ENCODE assay signal across 8 mouse cellular contexts in genomic region chr16:8494268-8494667, GRCm38 (mm10). TPM values are rescaled to one million over a fixed set of nuclear protein-coding genes. Genes with fewer than 3 reads are reported as not detected.
DNase-seq lines count a peak whose midpoint lies in the region; ATAC-seq and TF ChIP-seq lines count a peak whose summit lies in the region.

No protein-coding gene starts in this region.

- peak; percentile 80 for ATAC-seq in intestine, embryonic 15.5 days
- ATAC-seq in midbrain, postnatal 0 days (ENCODE audit: low FRiP score): peak; percentile 50

- H3K9me3 ChIP-seq in intestine, embryonic 15.5 days: no peaks in the 10 kb centered on the region
- H3K9me3 ChIP-seq in midbrain, postnatal 0 days (ENCODE audit: low read length): no peaks in the 10 kb centered on the region

- H3K9ac ChIP-seq in intestine, embryonic 15.5 days: no peak overlapping the region
- H3K9ac ChIP-seq in midbrain, postnatal 0 days (replicated peaks; ENCODE audit: low read length, poor library complexity, severe bottlenecking): no peak overlapping the region

- 20% methylated on average over 4 of the region's 4 CpGs for WGBS in intestine, embryonic 15.5 days
- 21% methylated on average over 4 of the region's 4 CpGs for WGBS in midbrain, postnatal 0 days

- no peak overlapping the region for H3K4me2 ChIP-seq in intestine, embryonic 15.5 days (replicated peaks)
- no peak overlapping the region for H3K4me2 ChIP-seq in midbrain, postnatal 0 days (ENCODE audit: low read depth, low read length, poor library complexity, severe bottlenecking)

- no peak overlapping the region for H3K4me3 ChIP-seq in gastrocnemius, adult 2 months
- H3K4me3 ChIP-seq in intestine, embryonic 15.5 days (replicated peaks): no peak overlapping the region
- H3K4me3 ChIP-seq in midbrain, postnatal 0 days (ENCODE audit: low read depth, low read length): no peak overlapping the region

- peak; percentile 73 to 74 for DNase-seq in B cell, adult 2 months
- DNase-seq in adipocyte (ENCODE audit: low spot score): peak; percentile 88
- DNase-seq in cerebellum, postnatal 4 days (ENCODE audit: low spot score in 2 of 2): peak; percentile 52 to 73
- DNase-seq in gastrocnemius, adult 2 months: peak; percentile 65
- DNase-seq in left cerebral cortex, postnatal 4 days: peak; percentile 69
- peak; percentile 88 for DNase-seq in midbrain, postnatal 0 days (ENCODE audit: low spot score)
- DNase-seq in spleen, postnatal 4 days (ENCODE audit: low spot score in 2 of 2): peak; percentile 52 to 75

- no peaks in the 10 kb centered on the region for H3K36me3 ChIP-seq in intestine, embryonic 15.5 days
- H3K36me3 ChIP-seq in midbrain, postnatal 0 days (ENCODE audit: insufficient read depth, low read length): peaks cover 6% of the 10 kb centered on the region; the same call in 1 of the 2 replicates

- intact Hi-C loops in gastrocnemius, adult 2 months (cut with DNase I): loop anchor here (1.0 to 10.0 kb wide), 3 partner anchors 82 to 381 kb away; no protein-coding TSS in a partner anchor
- intact Hi-C loops in left cerebral cortex, postnatal 4 days (cut with DNase I): loop anchor here (2.0 to 10.0 kb wide), 2 partner anchors 141 to 183 kb away; partner anchors contain the start of genes Pmm2 and Tmem186

- H3K27ac ChIP-seq in gastrocnemius, adult 2 months: no peak overlapping the region
- H3K27ac ChIP-seq in intestine, embryonic 15.5 days: no peak overlapping the region
- H3K27ac ChIP-seq in midbrain, postnatal 0 days (ENCODE audit: low read depth, low read length): no peak overlapping the region

- H3K27me3 ChIP-seq in intestine, embryonic 15.5 days (replicated peaks): no peaks in the 10 kb centered on the region
- no peaks in the 10 kb centered on the region for H3K27me3 ChIP-seq in midbrain, postnatal 0 days (ENCODE audit: insufficient read depth, low read length)

- no peaks in the 10 kb centered on the region for H3K4me1 ChIP-seq in intestine, embryonic 15.5 days (replicated peaks)
- no peaks in the 10 kb centered on the region for H3K4me1 ChIP-seq in midbrain, postnatal 0 days (ENCODE audit: insufficient read depth, low read length)

- peak; percentile 86 for TF ChIP-seq CTCF in gastrocnemius, adult 2 months (IDR thresholded peaks at IDR 0.05)
- TF ChIP-seq CTCF in midbrain, postnatal 0 days (IDR thresholded peaks at IDR 0.05): peak; percentile 97

RNA-seq across cellular contexts. Expression of gene Abat, which starts 19.0 kb away (rescaled TPM):
- total RNA-seq in gastrocnemius, adult 2 months (2021): 1 to 10 TPM; 2.3 to 3.7 TPM
- 72.4 and 74.1 TPM in 2 replicates for polyA plus RNA-seq in intestine, embryonic 15.5 days (2015; fragmentation: Nextera tagmentation; extraction: Ambion mirVana)
- total RNA-seq in left cerebral cortex, postnatal 4 days (2021): 10 to 100 TPM; 53.4 to 67.4 TPM
- total RNA-seq in midbrain, postnatal 0 days (2014; rRNA removed): 117 and 137 TPM in 2 replicates
- polyA plus RNA-seq in midbrain, postnatal 0 days (2015; fragmentation: Nextera tagmentation; extraction: Ambion mirVana): 89.4 and 92.7 TPM in 2 replicates

RNA-seq across cellular contexts. Expression of gene Mettl22, which starts 23.7 kb away (rescaled TPM):
- total RNA-seq in gastrocnemius, adult 2 months (2021): 10 to 100 TPM; 89.1 to 89.4 TPM
- 14.2 and 16.8 TPM in 2 replicates for polyA plus RNA-seq in intestine, embryonic 15.5 days (2015; fragmentation: Nextera tagmentation; extraction: Ambion mirVana)
- 10 to 100 TPM; 46.7 to 50.9 TPM for total RNA-seq in left cerebral cortex, postnatal 4 days (2021)
- total RNA-seq in midbrain, postnatal 0 days (2014; rRNA removed): 37.4 and 61.9 TPM in 2 replicates
- 80.0 and 88.7 TPM in 2 replicates for polyA plus RNA-seq in midbrain, postnatal 0 days (2015; fragmentation: Nextera tagmentation; extraction: Ambion mirVana)

Comparison
In these comparisons a context has a peak if more than half of its experiments do, and no peak if none do; other contexts are left out.
1. RNA of gene Abat, which starts 19.0 kb away (total RNA-seq): 117 to 137 TPM in midbrain, postnatal 0 days and 53.4 to 67.4 TPM in left cerebral cortex, postnatal 4 days; 2.3 to 3.7 TPM in gastrocnemius, adult 2 months; every median in the first group is over 10 times any median in the second.
2. Peak in every context shown above with its lines, with median percentiles within 50 percentile points of each other: DNase-seq.